In genomic region chr1:35850191-35850545, GRCm38 (mm10) we compare ENCODE assay signal across 9 mouse cellular contexts.
DNase-seq lines count a peak whose midpoint lies in the region; ATAC-seq lines count a peak whose summit lies in the region.
"Had no signal": no experiment of that assay in that cellular context is flagged by ENCODE, and none has a peak within 500 bp of the region (broad histone marks: within the 10 kb centered on the region; RNA-seq: fewer than 3 reads in every experiment).

No protein-coding gene starts in this region.

- H3K27ac ChIP-seq in forebrain, embryonic 13.5 days: no peak overlapping the region
- H3K27ac ChIP-seq in forebrain, embryonic 10.5 days: no peak overlapping the region
- H3K27ac ChIP-seq in kidney, embryonic 16.5 days (ENCODE audit: low read length): 0 out of 2 replicates have a peak overlapping the region, but pooled peaks have one; percentile 26
- 0 out of 2 replicates have a peak overlapping the region, but pooled peaks have one; percentile 2 for H3K27ac ChIP-seq in brown adipose tissue, adult 24 weeks (replicated peaks; ENCODE audit: low read depth, low read length)

- no peak for DNase-seq in forebrain, embryonic 10.5 days (ENCODE audit: extremely low spot score, low spot score)
- DNase-seq in kidney, postnatal 4 days: no peak
- peak; percentile 18 for DNase-seq in lung, postnatal 14 days
- DNase-seq in embryo, embryonic 11 days: no peak
- DNase-seq in natural killer cell, adult 2 months (ENCODE audit: low spot score in 2 of 2): no peak
- DNase-seq: gastrocnemius, postnatal 10 days had no signal

- H3K9ac ChIP-seq in forebrain, embryonic 13.5 days: no peak overlapping the region
- no peak overlapping the region for H3K9ac ChIP-seq in kidney, embryonic 16.5 days (replicated peaks; ENCODE audit: low read length)

- H3K4me2 ChIP-seq in forebrain, embryonic 13.5 days: no peak overlapping the region
- H3K4me2 ChIP-seq in kidney, embryonic 16.5 days (replicated peaks; ENCODE audit: low read depth, low read length): no peak overlapping the region

- no peaks in the 10 kb centered on the region for H3K36me3 ChIP-seq in forebrain, embryonic 13.5 days (ENCODE audit: poor library complexity, severe bottlenecking)
- no peaks in the 10 kb centered on the region for H3K36me3 ChIP-seq in forebrain, embryonic 10.5 days (replicated peaks)
- no peaks in the 10 kb centered on the region for H3K36me3 ChIP-seq in kidney, embryonic 16.5 days (ENCODE audit: insufficient read depth, low read length)

- peak; percentile 31; the same call in 1 of the 2 replicates for ATAC-seq in forebrain, embryonic 13.5 days
- no peak for ATAC-seq in kidney, embryonic 16.5 days (ENCODE audit: low FRiP score, low TSS enrichment)

- H3K4me1 ChIP-seq in forebrain, embryonic 13.5 days: no peaks in the 10 kb centered on the region
- H3K4me1 ChIP-seq in forebrain, embryonic 10.5 days: no peaks in the 10 kb centered on the region
- H3K4me1 ChIP-seq in kidney, embryonic 16.5 days (ENCODE audit: insufficient read depth, low read length): peaks cover 5% of the 10 kb centered on the region; the same call in 1 of the 2 replicates
- H3K4me1 ChIP-seq in brown adipose tissue, adult 24 weeks (ENCODE audit: control insufficient read depth, insufficient read depth, insufficient read length, low read length): 0 out of 2 replicates have a peak, but pooled peaks cover 4% of the 10 kb centered on the region

- H3K9me3 ChIP-seq in forebrain, embryonic 13.5 days (replicated peaks): no peaks in the 10 kb centered on the region
- H3K9me3 ChIP-seq in forebrain, embryonic 10.5 days: no peaks in the 10 kb centered on the region
- no peaks in the 10 kb centered on the region for H3K9me3 ChIP-seq in kidney, embryonic 16.5 days (ENCODE audit: low read length)

- 87% methylated on average over 8 of the region's 8 CpGs for WGBS in forebrain, embryonic 13.5 days
- WGBS in forebrain, embryonic 10.5 days: 94% methylated on average over 8 of the region's 8 CpGs
- WGBS in kidney, embryonic 16.5 days: 73% methylated on average over 8 of the region's 8 CpGs

- H3K27me3 ChIP-seq in forebrain, embryonic 13.5 days: no peaks in the 10 kb centered on the region
- H3K27me3 ChIP-seq in forebrain, embryonic 10.5 days (ENCODE audit: poor library complexity, severe bottlenecking): no peaks in the 10 kb centered on the region
- H3K27me3 ChIP-seq in kidney, embryonic 16.5 days (ENCODE audit: insufficient read depth, low read length): no peaks in the 10 kb centered on the region

- H3K4me3 ChIP-seq in forebrain, embryonic 13.5 days: no peak overlapping the region
- no peak overlapping the region for H3K4me3 ChIP-seq in forebrain, embryonic 10.5 days
- no peak overlapping the region for H3K4me3 ChIP-seq in kidney, embryonic 16.5 days (ENCODE audit: low read length)
- peak overlapping the region; percentile 37 for H3K4me3 ChIP-seq in brown adipose tissue, adult 24 weeks (ENCODE audit: insufficient read depth, low read depth, low read length)

Comparison
In these comparisons a context has a peak if more than half of its experiments do, and no peak if none do; other contexts are left out.
1. H3K27ac ChIP-seq: peak in kidney, embryonic 16.5 days (single experiment) and brown adipose tissue, adult 24 weeks (single experiment); none in forebrain, embryonic 13.5 days (single experiment) and forebrain, embryonic 10.5 days (single experiment).